Mouse (Mus musculus): ENCODE data around the gene Ilf3. TPM values are rescaled to one million over a fixed set of nuclear protein-coding genes. Genes with fewer than 3 reads are reported as not detected.

The Ilf3 gene
- polyA plus RNA-seq, 1 experiment from 2014 or later, result 193 TPM

- 54% methylated on average over 11 of the region's 11 CpGs for WGBS
- no peak overlapping the region for H3K27ac ChIP-seq (ENCODE audit: low read length)
- peaks cover 19% of the 10 kb centered on the region; the same call in 1 of the 2 replicates for H3K4me1 ChIP-seq (ENCODE audit: control insufficient read depth, insufficient read depth, low read length)
- H3K9me3 ChIP-seq (ENCODE audit: control insufficient read depth, low read depth, low read length), result no peaks in the 10 kb centered on the region
- peaks cover 7% of the 10 kb centered on the region; the same call in 1 of the 2 replicates for H3K36me3 ChIP-seq (ENCODE audit: control insufficient read depth, insufficient read depth, low read length)
- no peaks in the 10 kb centered on the region for H3K27me3 ChIP-seq (ENCODE audit: control insufficient read depth, insufficient read depth, low read length)
- ATAC-seq (ENCODE audit: insufficient number of reproducible peaks, insufficient read depth, low FRiP score, low read depth), result no peak
- peak overlapping the region; percentile 88 for H3K4me2 ChIP-seq (replicated peaks; ENCODE audit: low read depth, low read length)
- peak overlapping the region; percentile 87 for H3K4me3 ChIP-seq (ENCODE audit: low read depth, low read length)
- H3K9ac ChIP-seq (replicated peaks; ENCODE audit: low read depth, low read length), result peak overlapping the region; percentile 87
These were observed 1.4 kb downstream of the Ilf3 start for GRCm38 (mm10) chr9:21369080-21369479.

- Histone ChIP-seq H3K9ac (replicated peaks; ENCODE audit: low read depth, low read length) (no peak overlapping the region), H3K27ac (ENCODE audit: low read length) (no peak overlapping the region), H3K4me1 (ENCODE audit: control insufficient read depth, insufficient read depth, low read length) (peaks cover 19% of the 10 kb centered on the region; the same call in 1 of the 2 replicates), H3K27me3 (ENCODE audit: control insufficient read depth, insufficient read depth, low read length) (no peaks in the 10 kb centered on the region), H3K4me2 (replicated peaks; ENCODE audit: low read depth, low read length) (no peak overlapping the region), H3K36me3 (ENCODE audit: control insufficient read depth, insufficient read depth, low read length) (peaks cover 10% of the 10 kb centered on the region; the same call in 1 of the 2 replicates), H3K4me3 (ENCODE audit: low read depth, low read length) (no peak overlapping the region), H3K9me3 (ENCODE audit: control insufficient read depth, low read depth, low read length) (no peaks in the 10 kb centered on the region)
- WGBS, result 77% methylated on average over 2 of the region's 2 CpGs
- ATAC-seq (ENCODE audit: insufficient number of reproducible peaks, insufficient read depth, low FRiP score, low read depth), result no peak
These were observed 3.2 kb downstream of the Ilf3 start for GRCm38 (mm10) chr9:21370876-21371275.

- Histone ChIP-seq H3K27ac (ENCODE audit: low read length) (no peak overlapping the region), H3K9ac (replicated peaks; ENCODE audit: low read depth, low read length) (no peak overlapping the region), H3K36me3 (ENCODE audit: control insufficient read depth, insufficient read depth, low read length) (peaks cover 10% of the 10 kb centered on the region; the same call in 1 of the 2 replicates), H3K4me3 (ENCODE audit: low read depth, low read length) (no peak overlapping the region), H3K4me1 (ENCODE audit: control insufficient read depth, insufficient read depth, low read length) (peaks cover 22% of the 10 kb centered on the region; the same call in 1 of the 2 replicates), H3K9me3 (ENCODE audit: control insufficient read depth, low read depth, low read length) (no peaks in the 10 kb centered on the region), H3K27me3 (ENCODE audit: control insufficient read depth, insufficient read depth, low read length) (no peaks in the 10 kb centered on the region), H3K4me2 (replicated peaks; ENCODE audit: low read depth, low read length) (no peak overlapping the region)
- WGBS, result 58% methylated on average over 1 of the region's 1 CpGs
- no peak for ATAC-seq (ENCODE audit: insufficient number of reproducible peaks, insufficient read depth, low FRiP score, low read depth)
These were observed 4.8 kb downstream of the Ilf3 start for GRCm38 (mm10) chr9:21372508-21372907.

- Histone ChIP-seq H3K27ac (ENCODE audit: low read length) (no peak overlapping the region), H3K36me3 (ENCODE audit: control insufficient read depth, insufficient read depth, low read length) (peaks cover 18% of the 10 kb centered on the region; the same call in 1 of the 2 replicates), H3K4me1 (ENCODE audit: control insufficient read depth, insufficient read depth, low read length) (peaks cover 7% of the 10 kb centered on the region; the same call in 1 of the 2 replicates), H3K9me3 (ENCODE audit: control insufficient read depth, low read depth, low read length) (no peaks in the 10 kb centered on the region), H3K4me2 (replicated peaks; ENCODE audit: low read depth, low read length) (no peak overlapping the region), H3K4me3 (ENCODE audit: low read depth, low read length) (no peak overlapping the region), H3K27me3 (ENCODE audit: control insufficient read depth, insufficient read depth, low read length) (no peaks in the 10 kb centered on the region), H3K9ac (replicated peaks; ENCODE audit: low read depth, low read length) (no peak overlapping the region)
- 73% methylated on average over 3 of the region's 3 CpGs for WGBS
- ATAC-seq (ENCODE audit: insufficient number of reproducible peaks, insufficient read depth, low FRiP score, low read depth), result no peak
These were observed 11.5 kb downstream of the Ilf3 start for GRCm38 (mm10) chr9:21379195-21379594.

- Histone ChIP-seq H3K4me3 (ENCODE audit: low read depth, low read length) (no peak overlapping the region), H3K4me2 (replicated peaks; ENCODE audit: low read depth, low read length) (no peak overlapping the region), H3K36me3 (ENCODE audit: control insufficient read depth, insufficient read depth, low read length) (peaks cover 14% of the 10 kb centered on the region; the same call in 1 of the 2 replicates), H3K27ac (ENCODE audit: low read length) (no peak overlapping the region), H3K27me3 (ENCODE audit: control insufficient read depth, insufficient read depth, low read length) (no peaks in the 10 kb centered on the region), H3K4me1 (ENCODE audit: control insufficient read depth, insufficient read depth, low read length) (peaks cover 7% of the 10 kb centered on the region; the same call in 1 of the 2 replicates), H3K9me3 (ENCODE audit: control insufficient read depth, low read depth, low read length) (no peaks in the 10 kb centered on the region), H3K9ac (replicated peaks; ENCODE audit: low read depth, low read length) (no peak overlapping the region)
- no peak for ATAC-seq (ENCODE audit: insufficient number of reproducible peaks, insufficient read depth, low FRiP score, low read depth)
These were observed 13.2 kb downstream of the Ilf3 start for GRCm38 (mm10) chr9:21380868-21381267.

- Histone ChIP-seq H3K4me3 (ENCODE audit: low read depth, low read length) (no peak overlapping the region), H3K4me1 (ENCODE audit: control insufficient read depth, insufficient read depth, low read length) (no peaks in the 10 kb centered on the region; the same call in 1 of the 2 replicates), H3K27me3 (ENCODE audit: control insufficient read depth, insufficient read depth, low read length) (no peaks in the 10 kb centered on the region), H3K36me3 (ENCODE audit: control insufficient read depth, insufficient read depth, low read length) (peaks cover 24% of the 10 kb centered on the region), H3K9me3 (ENCODE audit: control insufficient read depth, low read depth, low read length) (no peaks in the 10 kb centered on the region), H3K4me2 (replicated peaks; ENCODE audit: low read depth, low read length) (no peak overlapping the region), H3K27ac (ENCODE audit: low read length) (no peak overlapping the region), H3K9ac (replicated peaks; ENCODE audit: low read depth, low read length) (no peak overlapping the region)
- ATAC-seq (ENCODE audit: insufficient number of reproducible peaks, insufficient read depth, low FRiP score, low read depth), result no peak
These were observed 16.3 kb downstream of the Ilf3 start for GRCm38 (mm10) chr9:21383966-21384365.

- H3K4me1 ChIP-seq (ENCODE audit: control insufficient read depth, insufficient read depth, low read length), result no peaks in the 10 kb centered on the region
- H3K27me3 ChIP-seq (ENCODE audit: control insufficient read depth, insufficient read depth, low read length), result no peaks in the 10 kb centered on the region
- peaks cover 95% of the 10 kb centered on the region for H3K36me3 ChIP-seq (ENCODE audit: control insufficient read depth, insufficient read depth, low read length)
- H3K9me3 ChIP-seq (ENCODE audit: control insufficient read depth, low read depth, low read length), result no peaks in the 10 kb centered on the region
- 89% methylated on average over 10 of the region's 10 CpGs for WGBS
- H3K9ac ChIP-seq (replicated peaks; ENCODE audit: low read depth, low read length), result no peak overlapping the region
- no peak overlapping the region for H3K4me3 ChIP-seq (ENCODE audit: low read depth, low read length)
- no peak for ATAC-seq (ENCODE audit: insufficient number of reproducible peaks, insufficient read depth, low FRiP score, low read depth)
- H3K27ac ChIP-seq (ENCODE audit: low read length), result no peak overlapping the region
- no peak overlapping the region for H3K4me2 ChIP-seq (replicated peaks; ENCODE audit: low read depth, low read length)
These were observed 25.0 kb downstream of the Ilf3 start for GRCm38 (mm10) chr9:21392646-21393175.

- Histone ChIP-seq H3K4me1 (ENCODE audit: control insufficient read depth, insufficient read depth, low read length) (no peaks in the 10 kb centered on the region), H3K9ac (replicated peaks; ENCODE audit: low read depth, low read length) (no peak overlapping the region), H3K9me3 (ENCODE audit: control insufficient read depth, low read depth, low read length) (no peaks in the 10 kb centered on the region), H3K4me3 (ENCODE audit: low read depth, low read length) (no peak overlapping the region), H3K36me3 (ENCODE audit: control insufficient read depth, insufficient read depth, low read length) (peaks cover 96% of the 10 kb centered on the region), H3K27ac (ENCODE audit: low read length) (no peak overlapping the region), H3K27me3 (ENCODE audit: control insufficient read depth, insufficient read depth, low read length) (no peaks in the 10 kb centered on the region), H3K4me2 (replicated peaks; ENCODE audit: low read depth, low read length) (no peak overlapping the region)
- 88% methylated on average over 3 of the region's 3 CpGs for WGBS
- ATAC-seq (ENCODE audit: insufficient number of reproducible peaks, insufficient read depth, low FRiP score, low read depth), result no peak
These were observed 28.0 kb downstream of the Ilf3 start for GRCm38 (mm10) chr9:21395692-21396091.

- no peak for ATAC-seq (ENCODE audit: insufficient number of reproducible peaks, insufficient read depth, low FRiP score, low read depth)
- Histone ChIP-seq H3K4me3 (ENCODE audit: low read depth, low read length) (no peak overlapping the region), H3K9ac (replicated peaks; ENCODE audit: low read depth, low read length) (no peak overlapping the region), H3K27ac (ENCODE audit: low read length) (no peak overlapping the region), H3K4me2 (replicated peaks; ENCODE audit: low read depth, low read length) (no peak overlapping the region), H3K4me1 (ENCODE audit: control insufficient read depth, insufficient read depth, low read length) (no peaks in the 10 kb centered on the region), H3K27me3 (ENCODE audit: control insufficient read depth, insufficient read depth, low read length) (no peaks in the 10 kb centered on the region), H3K36me3 (ENCODE audit: control insufficient read depth, insufficient read depth, low read length) (peaks cover 94% of the 10 kb centered on the region), H3K9me3 (ENCODE audit: control insufficient read depth, low read depth, low read length) (no peaks in the 10 kb centered on the region)
- 89% methylated on average over 3 of the region's 3 CpGs for WGBS
These were observed 29.5 kb downstream of the Ilf3 start for GRCm38 (mm10) chr9:21397170-21397569.

Measured in stomach, embryonic 14.5 days (tissue).